Mouse (Mus musculus) frontal cortex, postnatal 10 days (tissue): ENCODE measurements at regions not wholly inside any gene's neighbourhood (a gene's known extent, or its start where the extent isn't known, plus 50 kb on each side); places are given as distances from the start of the nearest gene placed in this dataset.

Experiments
- DNase-seq, 2 experiments: peaks; one replicate each; pipeline ENCODE4 v3.0.0; 2022; ENCODE audit warnings: low spot score in 2 of 2, mixed read lengths in 1 of 2

GRCm38 (mm10) chr4:37566226-37566625 is 614.7 kb upstream of the Lingo2 start:
- no peak for DNase-seq

DNA sequence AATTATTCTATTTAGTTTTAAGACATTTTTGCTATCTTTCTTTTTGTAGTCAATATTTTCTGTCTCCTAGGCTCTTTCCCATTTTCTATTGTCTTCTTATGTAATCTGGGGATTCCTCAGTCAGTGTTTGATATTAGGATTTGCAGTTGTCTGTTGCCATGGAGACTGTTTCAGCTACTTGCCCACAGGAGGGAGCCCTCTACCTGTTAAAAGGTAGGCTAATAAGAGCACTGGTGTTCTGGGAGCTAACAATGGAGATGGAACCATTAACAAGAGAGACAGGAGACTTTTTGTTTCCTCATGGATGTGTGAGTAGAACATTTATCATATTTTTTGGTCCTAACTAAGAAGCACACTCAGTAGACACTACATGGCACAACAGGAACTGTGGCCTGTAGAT is 608.7 kb upstream of the Lingo2 start:
- DNase-seq: no peak

- DNase-seq: peak; percentile 7
Measured at GRCm38 (mm10) chr4:37546001-37546400, 594.5 kb upstream of the Lingo2 start.

- no peak for DNase-seq
Measured at GRCm38 (mm10) chr4:37507732-37508131, 556.2 kb upstream of the Lingo2 start.
